Mouse (Mus musculus) liver, postnatal 0 days (tissue): Measurements from ENCODE around the gene Atp2b2.

Experiments used
- CTCF ChIP-seq: sonication (generic); IDR thresholded peaks from 2 replicates; pipeline ENCODE4 v1.5.1; 2016; ENCODE audit warnings: antibody characterized with exemption, low read depth
- EP300 ChIP-seq: IDR thresholded peaks from 2 replicates; pipeline ENCODE4 v1.6.1; 2016; ENCODE audit warnings: antibody characterized with exemption, low read depth, mild to moderate bottlenecking

- TF ChIP-seq CTCF (no peak), EP300 (no peak)
Measured at GRCm38 (mm10) chr6:114055311-114055710, 12.9 kb upstream of the Atp2b2 start.
